Mouse (Mus musculus): ENCODE data around the gene Tnnt2. TPM values are rescaled to one million over a fixed set of nuclear protein-coding genes. Genes with fewer than 3 reads are reported as not detected.

Gene Tnnt2
- 1 to 10 TPM; 3.9 to 6.3 TPM for total RNA-seq (2021)

DNA sequence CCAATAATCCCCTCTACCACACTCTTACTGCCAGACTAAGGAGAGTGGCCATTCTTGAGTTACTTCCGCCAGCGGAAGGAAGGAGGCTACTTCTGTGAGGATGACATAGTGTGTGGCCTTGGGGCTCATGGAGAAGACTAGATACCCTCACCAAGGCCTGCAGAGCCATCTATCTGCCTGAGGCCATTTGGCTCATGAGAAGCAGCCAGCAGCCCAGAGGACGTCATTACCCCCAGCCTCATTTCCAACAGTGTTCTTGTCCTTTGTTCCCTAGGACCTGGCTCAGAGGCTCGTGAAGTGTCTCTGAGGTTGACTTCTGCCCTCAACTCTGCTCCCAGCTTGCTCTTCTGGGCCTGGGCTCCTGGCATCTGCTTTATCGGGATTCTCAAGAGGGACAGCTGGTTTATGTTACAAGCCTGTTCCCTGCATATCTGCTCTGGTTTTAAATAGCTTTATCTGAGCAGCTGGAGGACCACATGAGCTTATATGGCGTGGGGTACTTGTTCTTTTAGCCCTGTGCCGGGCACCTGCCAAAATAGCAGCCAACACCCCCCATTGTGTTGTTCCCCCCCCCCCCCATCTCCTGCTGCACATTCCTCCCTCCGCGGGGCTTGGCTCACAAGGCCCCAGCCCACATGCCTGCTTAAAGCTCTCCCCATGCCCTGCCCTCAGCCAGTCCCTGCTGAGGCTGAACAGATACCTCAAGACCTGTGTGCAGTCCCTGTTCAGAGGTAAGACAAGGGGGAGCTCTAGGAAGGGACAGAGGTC, at the start of gene Tnnt2:
Gene Tnnt2 (plus strand): TSS at position 639 of the 768 bp plus-strand sequence.
- no peak for DNase-seq (ENCODE audit: low spot score in 2 of 2)
- intact Hi-C loops (cut with DNase I), result no loop called here

DNA sequence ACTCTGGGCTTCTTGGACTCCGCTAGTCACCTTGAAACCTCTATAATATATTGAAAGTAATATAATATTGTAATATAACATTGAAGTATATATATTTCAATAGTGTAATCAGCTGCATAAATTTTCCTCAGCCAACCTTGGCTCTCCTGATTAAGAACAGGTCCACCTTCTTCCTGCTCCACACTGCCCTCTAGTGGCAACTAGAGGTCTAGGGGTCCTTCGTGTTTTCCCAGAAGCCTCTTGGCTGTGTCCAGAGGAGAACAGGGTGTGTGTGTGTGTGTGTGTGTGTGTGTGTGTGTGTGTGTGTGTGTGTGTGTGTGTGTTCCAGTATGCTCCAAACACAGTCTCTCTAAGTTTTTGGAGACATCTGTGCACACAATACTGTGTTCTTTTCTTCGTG, 48.4 kb upstream of the Tnnt2 start:
- intact Hi-C loops (cut with DNase I), result loop anchor here (2.0 kb wide), 2 partner anchors 35 to 69 kb away; no protein-coding TSS in a partner anchor
- peak; percentile 66 to 78 for DNase-seq (ENCODE audit: low spot score in 2 of 2)

DNA sequence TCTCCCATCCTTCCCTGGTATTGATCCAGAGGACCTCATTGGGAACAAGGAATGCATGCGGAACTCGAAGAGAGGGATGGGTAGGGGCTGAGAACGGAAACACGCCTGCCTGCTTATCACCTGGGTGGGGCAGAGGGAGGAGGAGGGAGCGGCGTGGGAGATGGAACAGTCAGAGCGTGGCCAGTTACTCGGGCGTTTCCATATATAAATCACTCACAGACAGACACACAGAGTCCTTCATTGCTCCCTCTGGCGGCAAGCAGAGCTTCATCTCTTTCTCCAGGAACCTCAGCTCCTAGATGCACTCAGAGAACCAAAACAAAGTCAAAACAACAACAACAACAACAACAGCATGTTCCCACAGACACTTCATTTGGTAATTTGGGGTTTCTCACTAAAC, 47.4 kb upstream of the Tnnt2 start:
- DNase-seq (ENCODE audit: low spot score in 2 of 2), result peak; percentile 26 to 59
- intact Hi-C loops (cut with DNase I), result loop anchor here (2.0 kb wide), 2 partner anchors 36 to 70 kb away; no protein-coding TSS in a partner anchor

DNA sequence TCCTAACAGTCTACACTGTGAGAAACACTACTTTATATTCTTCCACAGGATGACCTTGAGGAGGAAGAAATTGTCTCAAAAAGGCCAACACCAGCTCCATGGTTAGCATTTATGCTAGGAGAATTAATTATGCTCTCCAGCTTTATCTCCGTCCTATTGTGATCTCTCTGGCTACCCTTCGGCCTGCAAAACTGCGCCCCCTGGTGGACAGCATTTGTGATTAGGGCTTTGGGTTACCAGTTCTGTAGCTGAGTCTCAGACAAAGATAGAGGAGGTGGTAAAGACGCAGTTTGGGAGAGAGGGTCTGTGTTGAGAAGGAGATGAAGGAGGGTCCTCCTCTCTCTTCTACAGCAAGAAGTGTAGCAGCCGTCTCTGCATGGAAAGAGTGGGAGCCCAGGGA, 46.3 kb upstream of the Tnnt2 start:
- peak; percentile 46 to 57 for DNase-seq (ENCODE audit: low spot score in 2 of 2)
- intact Hi-C loops (cut with DNase I), result loop anchor here (2.0 kb wide), 2 partner anchors 37 to 71 kb away; no protein-coding TSS in a partner anchor

DNA sequence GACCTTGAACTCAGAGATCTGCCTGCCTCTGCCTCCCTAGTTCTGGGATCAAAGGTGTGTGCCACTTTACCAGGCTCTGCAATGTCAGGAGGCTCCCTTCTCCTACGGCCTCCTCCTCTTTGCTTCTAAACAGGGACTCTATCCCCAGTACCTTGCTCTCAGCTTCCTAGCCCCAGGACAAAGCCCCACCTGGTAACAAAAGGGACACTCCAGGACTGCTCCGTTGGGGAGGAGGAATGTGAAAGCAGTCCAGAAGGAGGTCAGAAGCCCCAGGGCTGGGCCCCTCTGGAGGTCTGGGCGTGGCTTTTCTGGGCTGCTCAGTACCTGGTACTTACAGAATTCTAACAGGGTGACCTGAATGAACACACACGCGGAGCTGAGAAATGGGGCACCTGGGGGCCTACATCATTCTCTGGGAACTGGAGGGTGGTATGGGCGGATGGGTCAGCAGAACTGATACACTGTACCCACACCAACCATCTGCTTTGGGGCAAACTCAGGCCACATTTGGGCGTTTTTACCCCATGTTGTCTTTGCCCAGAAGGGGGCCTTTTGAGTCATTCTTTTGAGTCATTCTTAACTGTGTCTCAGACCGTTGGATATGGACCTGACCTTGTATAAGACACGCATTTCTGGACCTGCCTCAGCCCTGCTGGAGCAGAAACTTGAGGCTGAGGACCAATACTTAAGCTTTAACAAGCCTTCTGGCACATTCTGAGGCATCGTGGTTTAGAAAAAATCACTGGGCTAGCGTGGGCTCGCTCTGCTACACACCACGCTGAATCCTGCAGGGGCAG, 43.8 kb upstream of the Tnnt2 start:
- intact Hi-C loops (cut with DNase I), result no loop called here

DNA sequence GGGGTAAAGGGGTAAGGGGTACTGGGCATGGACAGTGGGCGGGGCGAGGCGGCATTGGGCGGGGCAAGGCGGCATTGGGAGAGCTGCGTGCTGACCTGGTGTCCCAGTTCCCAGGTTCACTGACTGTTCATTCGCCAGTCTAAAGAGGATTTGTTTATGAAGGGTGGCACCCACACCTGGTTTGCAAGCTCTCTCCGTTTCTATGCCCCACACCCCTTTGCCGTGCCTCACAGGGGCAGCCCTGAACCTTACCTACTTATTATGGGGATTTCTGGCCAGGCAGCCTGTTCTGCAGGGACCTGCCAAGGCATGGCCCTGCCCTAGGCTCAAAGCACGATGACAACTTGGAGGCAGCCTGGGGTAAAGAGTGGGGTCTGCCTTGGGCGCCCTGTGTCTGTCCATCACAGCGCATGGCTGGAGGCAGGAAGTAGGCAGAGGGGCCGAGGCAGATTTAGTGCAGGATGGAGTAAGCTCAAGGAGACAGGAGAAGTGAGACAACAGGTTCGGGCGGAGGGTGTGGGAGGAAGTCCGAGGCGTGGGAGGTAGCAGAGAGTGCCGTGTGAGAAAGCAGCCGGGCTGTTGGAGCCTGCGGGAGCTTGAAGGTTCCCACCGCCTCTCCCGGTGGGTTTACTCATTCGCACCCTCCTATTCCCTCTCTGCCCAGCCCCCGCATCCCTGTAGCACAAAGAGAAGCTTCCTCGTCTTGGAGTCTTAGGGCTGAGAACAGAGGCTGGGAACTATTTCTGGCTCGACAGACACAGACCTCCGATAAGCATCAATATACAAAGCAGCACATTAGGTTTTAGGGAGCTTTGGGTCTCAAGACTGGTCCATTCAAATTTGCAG, 42.6 kb upstream of the Tnnt2 start:
- intact Hi-C loops (cut with DNase I), result no loop called here
- peak; percentile 69 to 91 for DNase-seq (ENCODE audit: low spot score in 2 of 2)

More for the DNA sequence above, 43.8 kb upstream of the Tnnt2 start:
- DNase-seq (ENCODE audit: low spot score in 2 of 2), result no peak

DNA sequence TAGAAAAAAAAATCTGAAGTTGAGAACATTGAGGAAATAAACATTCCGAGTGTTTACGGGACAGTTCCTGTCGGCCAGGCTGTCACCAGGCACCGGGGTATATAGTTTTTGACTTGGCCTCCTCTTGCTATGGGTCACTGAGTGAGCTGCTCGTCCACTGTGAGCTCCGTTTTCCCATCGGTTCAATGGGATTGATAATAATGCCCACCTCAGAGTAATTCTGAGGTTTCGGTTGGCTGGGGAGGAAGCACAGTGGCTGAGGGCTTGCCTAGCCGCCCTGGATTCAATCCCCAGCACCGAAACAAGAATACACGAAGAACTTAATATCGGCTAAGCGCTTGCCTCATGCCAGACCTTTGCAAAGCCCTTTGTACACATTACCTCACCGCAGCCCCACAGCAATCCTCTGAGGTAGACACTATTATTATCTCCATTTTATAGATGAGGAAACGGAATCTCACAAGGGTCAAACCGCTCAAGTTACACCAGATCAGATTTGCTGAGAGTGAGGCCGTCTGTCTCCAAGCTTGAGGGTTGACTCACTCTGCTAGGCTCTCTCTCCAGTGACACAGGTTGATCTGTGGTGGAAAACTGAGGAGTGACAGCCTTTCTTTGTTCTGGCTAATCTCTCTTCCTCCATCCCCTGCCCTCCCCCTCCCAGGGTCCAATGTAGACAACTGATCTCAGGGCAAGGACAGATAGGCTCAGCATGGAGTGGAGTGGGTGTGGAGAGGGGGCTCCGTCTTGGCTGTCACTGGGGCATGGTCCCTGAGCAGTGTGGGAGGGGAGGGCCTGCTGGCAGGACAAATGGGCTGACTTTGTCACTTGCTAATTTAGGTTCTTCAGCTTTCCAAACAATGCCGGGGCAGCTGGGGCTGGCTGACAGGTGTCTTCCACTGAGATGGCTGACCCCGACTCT, 41.7 kb upstream of the Tnnt2 start:
- no peak for DNase-seq (ENCODE audit: low spot score in 2 of 2)
- intact Hi-C loops (cut with DNase I), result no loop called here

DNA sequence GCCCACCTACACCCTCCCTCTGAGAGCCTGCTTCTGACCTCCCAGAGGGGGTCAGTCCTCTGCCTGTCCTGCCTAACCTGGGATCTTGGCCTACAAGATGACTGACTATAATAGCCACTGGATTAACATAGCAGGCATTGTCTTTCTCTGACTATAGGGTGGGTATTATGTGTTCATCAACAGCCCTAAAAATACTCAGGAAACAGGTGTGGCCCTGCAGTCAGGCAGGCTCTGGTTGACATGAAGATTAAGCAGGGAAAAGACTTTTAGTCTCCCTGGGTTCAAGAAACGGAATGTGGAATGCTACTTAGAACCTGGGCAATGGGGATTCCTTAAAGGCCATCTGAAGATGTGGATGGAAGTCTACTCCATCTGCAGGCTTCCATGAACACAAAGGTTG, 37.7 kb upstream of the Tnnt2 start:
- no peak for DNase-seq (ENCODE audit: low spot score in 2 of 2)
- intact Hi-C loops (cut with DNase I), result no loop called here

DNA sequence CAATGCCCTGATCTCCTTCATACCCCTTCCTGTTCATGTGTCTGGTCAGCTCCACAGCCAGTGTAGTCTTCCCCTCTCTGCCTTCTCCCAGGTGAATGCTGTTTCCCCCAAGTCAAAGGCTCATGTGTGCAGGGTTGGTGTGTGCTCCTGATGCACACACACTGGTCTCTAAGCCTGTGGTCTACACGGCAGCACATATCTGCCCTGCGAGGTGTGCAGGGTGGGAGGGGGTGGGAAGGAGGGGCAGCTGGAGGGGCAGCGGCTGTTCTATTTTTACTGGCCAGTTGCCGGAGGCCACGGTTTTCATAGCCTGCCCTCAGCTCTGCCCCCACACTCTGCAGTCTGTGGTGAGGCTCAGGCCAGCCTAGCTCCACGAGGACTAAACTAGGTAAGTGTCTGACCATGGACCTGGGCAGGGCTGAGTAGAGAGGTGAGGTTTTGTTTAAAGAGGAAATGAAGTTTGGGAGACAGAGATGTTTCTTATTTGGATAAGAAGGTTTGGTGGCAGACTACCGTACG, 37.0 kb upstream of the Tnnt2 start:
- DNase-seq (ENCODE audit: low spot score in 2 of 2), result no peak
- intact Hi-C loops (cut with DNase I), result no loop called here

DNA sequence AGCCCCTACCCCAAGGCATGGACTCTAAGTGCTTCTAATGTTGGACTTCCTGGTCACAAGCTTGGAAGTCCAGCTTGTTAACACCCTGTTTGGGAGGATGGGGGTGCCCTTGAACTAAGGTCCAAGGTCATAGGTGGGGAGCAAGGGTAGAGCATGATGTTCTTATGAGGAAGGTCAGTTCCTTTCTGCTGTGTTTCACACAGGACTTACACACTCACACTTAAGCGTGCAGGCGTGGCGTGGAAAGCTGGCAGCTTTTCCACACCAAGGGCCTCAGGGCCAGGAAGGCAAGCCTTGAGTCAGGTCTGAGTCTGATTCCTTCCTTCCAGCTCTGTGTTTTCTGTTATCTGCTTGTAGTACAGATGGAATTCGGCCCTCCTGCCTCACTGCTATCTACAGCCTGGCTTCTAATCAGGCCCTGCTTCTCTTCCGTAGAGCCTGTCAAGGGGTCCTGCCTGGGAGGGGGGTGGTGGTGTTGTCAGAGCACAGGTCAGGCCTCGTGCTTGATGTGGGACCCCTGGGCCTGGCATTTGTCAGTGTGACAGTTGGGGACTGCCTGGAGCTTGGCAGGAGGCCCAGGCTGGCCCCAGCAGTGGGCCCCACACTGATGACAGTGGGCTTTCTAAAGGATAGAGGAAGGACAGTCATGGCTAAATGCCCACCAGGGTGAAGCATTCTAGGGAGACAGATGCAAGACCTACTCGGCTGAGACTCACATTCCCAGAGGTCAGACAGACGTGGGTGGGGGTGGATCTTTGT, 35.8 kb upstream of the Tnnt2 start:
- intact Hi-C loops (cut with DNase I), result no loop called here
- no peak for DNase-seq (ENCODE audit: low spot score in 2 of 2)

DNA sequence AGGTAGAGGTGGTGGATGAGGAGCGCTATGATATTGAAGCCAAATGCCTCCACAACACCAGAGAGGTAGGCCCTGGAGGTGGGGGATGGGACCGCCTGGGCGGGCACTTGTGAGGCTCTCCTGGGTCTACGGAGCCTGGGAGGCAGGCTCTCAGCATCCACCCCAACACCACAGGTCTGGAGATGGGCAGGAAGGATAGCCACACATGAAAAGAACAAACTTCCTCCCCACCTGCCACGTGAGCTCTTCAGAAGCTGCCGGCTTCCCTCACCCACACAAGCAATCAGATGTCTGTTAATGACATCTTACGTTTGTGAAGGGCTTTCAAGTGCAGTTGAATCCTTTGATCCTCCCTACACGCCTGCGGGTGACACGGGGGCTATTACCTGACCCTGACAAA, 28.6 kb upstream of the Tnnt2 start:
- intact Hi-C loops (cut with DNase I), result no loop called here
- no peak for DNase-seq (ENCODE audit: low spot score in 2 of 2)

DNA sequence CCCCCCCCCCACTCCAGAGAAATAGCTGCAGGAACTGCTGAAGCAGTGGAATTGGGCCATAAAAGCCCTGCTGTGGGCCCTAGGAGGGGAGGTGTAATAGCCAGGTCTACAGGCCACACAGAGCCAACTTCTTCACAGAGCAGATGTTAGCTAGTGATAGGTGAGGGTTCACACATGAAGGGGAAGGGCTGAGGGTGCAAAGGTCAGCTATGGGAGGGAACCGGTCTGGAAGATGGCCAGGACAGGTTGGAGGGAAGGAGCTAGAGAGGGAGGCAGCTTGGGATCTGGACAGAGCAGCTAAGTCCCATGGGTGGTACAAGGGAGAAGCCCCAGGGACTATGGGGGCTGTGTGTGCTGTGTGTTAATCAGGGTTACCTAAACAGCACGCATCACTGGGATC, 26.0 kb upstream of the Tnnt2 start:
- DNase-seq (ENCODE audit: low spot score in 2 of 2), result no peak
- intact Hi-C loops (cut with DNase I), result no loop called here

DNA sequence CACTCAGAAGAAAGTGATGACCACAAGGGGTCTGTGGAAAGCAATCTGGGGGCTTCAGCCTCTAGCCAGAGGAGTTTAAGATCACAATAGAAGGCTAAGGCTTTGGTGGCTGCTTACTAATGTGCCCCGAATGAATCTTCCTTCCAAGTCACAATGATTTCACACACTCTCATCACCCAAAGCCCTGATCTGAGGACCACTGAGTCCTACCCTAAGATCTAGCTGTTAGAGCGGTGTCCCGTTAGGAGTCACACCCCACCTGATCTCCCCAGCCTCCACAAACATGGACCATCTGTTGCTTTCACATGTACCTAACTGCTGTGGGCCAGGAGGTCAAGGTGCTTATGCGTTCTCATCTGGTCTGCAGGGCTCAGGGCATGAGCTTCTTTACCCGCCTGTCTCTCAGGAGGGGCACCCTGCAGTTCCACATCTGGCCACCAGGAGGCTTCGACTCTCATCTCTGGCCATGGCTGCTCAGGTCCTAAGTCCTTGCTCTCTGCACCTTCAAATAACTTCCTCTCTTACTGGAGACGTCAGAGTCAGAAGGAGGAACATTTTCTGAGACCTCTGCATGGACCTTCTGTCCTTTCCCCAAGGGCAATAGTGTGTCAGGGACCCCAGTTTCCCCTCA, 25.0 kb upstream of the Tnnt2 start:
- intact Hi-C loops (cut with DNase I), result no loop called here
- DNase-seq (ENCODE audit: low spot score in 2 of 2), result peak; percentile 64 to 79

DNA sequence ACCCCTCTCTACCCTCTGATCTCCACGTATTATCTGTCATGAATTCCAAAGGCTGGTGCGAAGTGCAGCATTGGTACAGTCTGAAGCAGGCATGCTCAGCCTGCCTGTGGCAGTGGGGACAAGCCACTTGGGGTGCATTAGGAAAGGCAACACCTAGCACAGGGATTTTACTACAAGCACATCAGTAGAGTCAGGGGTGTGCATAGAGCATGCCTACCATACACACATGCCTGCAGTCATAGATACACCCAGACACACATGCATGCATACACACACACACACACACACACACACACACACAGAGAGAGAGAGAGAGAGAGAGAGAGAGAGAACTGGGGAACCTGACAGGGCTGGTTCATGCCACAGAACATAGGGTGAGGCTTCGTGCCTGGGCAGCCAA, 23.9 kb upstream of the Tnnt2 start:
- intact Hi-C loops (cut with DNase I), result no loop called here
- DNase-seq (ENCODE audit: low spot score in 2 of 2), result no peak

DNA sequence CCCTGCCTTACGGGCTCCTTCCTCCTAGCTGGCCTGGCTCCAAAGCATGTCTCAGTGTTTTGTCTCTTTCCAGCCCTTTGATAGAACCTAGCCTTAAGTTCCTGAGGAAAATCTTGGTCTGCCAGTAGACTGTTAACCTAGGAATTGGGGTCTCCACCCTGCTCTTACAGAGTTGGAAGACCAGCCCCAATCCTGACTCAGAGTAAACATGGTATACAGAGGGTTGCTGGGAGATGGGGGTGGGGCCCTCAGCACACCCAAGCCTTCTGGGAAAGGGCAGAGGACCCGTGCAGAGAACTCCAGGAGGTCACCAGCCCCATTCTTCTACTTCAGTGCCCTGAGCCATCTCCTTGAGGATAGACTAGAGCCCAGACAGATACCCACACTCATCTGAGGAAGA, 23.5 kb upstream of the Tnnt2 start:
- intact Hi-C loops (cut with DNase I), result no loop called here
- no peak for DNase-seq (ENCODE audit: low spot score in 2 of 2)

DNA sequence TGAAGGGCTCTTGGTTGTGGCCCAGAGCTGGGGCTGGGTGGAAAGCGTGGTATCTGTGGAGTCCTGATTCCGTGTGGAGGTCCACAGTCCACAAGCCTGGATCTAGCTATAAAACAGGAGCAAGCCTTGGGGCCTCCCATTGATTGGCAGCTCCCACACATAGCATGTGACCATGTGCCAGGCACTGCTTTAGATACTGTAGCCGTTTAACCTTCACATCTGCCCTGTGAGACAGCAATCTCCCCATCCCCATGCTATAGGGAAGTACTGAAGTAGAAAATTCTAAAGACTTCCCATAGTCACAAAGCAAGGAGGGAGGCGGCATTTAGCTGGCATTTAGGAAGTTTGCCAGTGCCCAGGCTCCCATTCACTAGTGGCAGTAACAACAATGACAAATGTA, 23.1 kb upstream of the Tnnt2 start:
- intact Hi-C loops (cut with DNase I), result no loop called here
- peak in 1 of 2 experiments; percentile 43 for DNase-seq (ENCODE audit: low spot score in 2 of 2)

DNA sequence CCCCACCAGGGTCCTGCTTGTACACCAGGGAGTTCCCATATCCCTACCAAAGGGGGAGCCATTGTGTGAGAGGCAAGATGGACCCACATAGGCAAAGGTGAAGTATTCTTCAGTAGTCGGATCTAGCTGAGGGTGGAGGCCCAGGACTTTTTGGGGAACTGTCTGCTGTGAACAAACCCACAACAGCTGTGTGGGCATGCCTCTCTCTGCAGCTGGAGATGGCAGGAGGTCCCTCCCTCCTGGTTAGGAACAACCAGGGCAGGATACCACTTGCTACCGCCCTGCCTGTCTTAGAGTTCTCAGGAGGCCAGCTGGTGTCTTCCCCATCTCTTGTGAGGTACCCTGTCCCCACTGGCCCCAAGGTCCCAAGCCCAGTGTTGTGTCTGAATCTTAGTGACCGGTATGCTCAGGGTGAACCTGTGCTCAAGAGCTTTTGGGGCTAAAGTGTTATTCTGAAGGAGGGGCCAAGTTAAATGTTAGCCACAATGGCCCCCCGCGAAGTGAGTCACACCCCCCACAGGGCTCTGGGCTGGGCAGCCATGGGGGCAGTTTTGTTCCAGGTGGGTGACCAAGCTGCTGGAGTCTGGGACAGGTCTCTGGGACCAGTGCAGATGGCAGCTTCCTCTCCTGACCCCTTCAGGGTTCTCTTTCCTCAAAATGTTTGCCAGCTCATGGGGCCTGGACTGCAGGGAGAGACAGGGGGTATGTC, 22.3 kb upstream of the Tnnt2 start:
- intact Hi-C loops (cut with DNase I), result no loop called here
- DNase-seq (ENCODE audit: low spot score in 2 of 2), result no peak

Data from left cerebral cortex, postnatal 25 days (tissue).